Mouse (Mus musculus) heart, embryonic 11.5 days (tissue): ENCODE data around the gene Prr18. TPM values are rescaled to one million over a fixed set of nuclear protein-coding genes. Genes with fewer than 3 reads are reported as not detected.
A peak's percentile ranks its signal among the peaks of the same experiment; 100 is the strongest.

Experiments used
- ATAC-seq: fragments of 200-750 bp; cut with Nextera tagmentation; replicated peaks from 2 replicates; pipeline ENCODE4 v1.8.0; 2017; ENCODE audit warnings: moderate library complexity; ENCODE audit not compliant: insufficient number of reproducible peaks, low FRiP score, low TSS enrichment
- H3K27ac ChIP-seq: fragments of 300-500 bp; sonication (generic); 2 replicates; pipeline ENCODE4 v1.5.1; 2014; ENCODE audit warnings: mild to moderate bottlenecking, low read depth, low read length
- H3K27me3 ChIP-seq: fragments of 300-500 bp; sonication (generic); 2 replicates; pipeline ENCODE4 v1.6.1; 2014; ENCODE audit warnings: mild to moderate bottlenecking, low read length, mixed read lengths; ENCODE audit not compliant: control insufficient read depth, insufficient read depth
- H3K36me3 ChIP-seq: fragments of 300-500 bp; sonication (generic); 2 replicates; pipeline ENCODE4 v1.6.1; 2014; ENCODE audit warnings: mild to moderate bottlenecking, low read length, moderate library complexity, mixed read lengths; ENCODE audit not compliant: control insufficient read depth, insufficient read depth
- H3K4me1 ChIP-seq: fragments of 300-500 bp; sonication (generic); 2 replicates; pipeline ENCODE4 v1.6.1; 2014; ENCODE audit warnings: low read length; ENCODE audit not compliant: control insufficient read depth, insufficient read depth
- H3K4me2 ChIP-seq: fragments of 300-500 bp; sonication (generic); 2 replicates; pipeline ENCODE4 v1.6.1; 2014; ENCODE audit warnings: mild to moderate bottlenecking, moderate library complexity
- H3K4me3 ChIP-seq: fragments of 300-500 bp; sonication (generic); 2 replicates; pipeline ENCODE4 v1.5.1; 2014; ENCODE audit warnings: low read depth, low read length
- H3K9ac ChIP-seq: fragments of 300-500 bp; sonication (generic); 2 replicates; pipeline ENCODE4 v1.6.1; 2014; ENCODE audit warnings: mild to moderate bottlenecking, low read depth, low read length, moderate library complexity
- H3K9me3 ChIP-seq: fragments of 300-500 bp; sonication (generic); replicated peaks from 2 replicates; pipeline ENCODE4 v1.6.1; 2016; ENCODE audit warnings: low read length; ENCODE audit not compliant: control insufficient read depth
- WGBS: fragments of 180-500 bp; shearing (Covaris S2); extraction: QIAGEN DNeasy Blood & Tissue Kit; methylation state at CpG from one replicate; pipeline ENCODE4 v1.1.7; 2014; ENCODE audit not compliant: insufficient replicate concordance; 5-methylcytosine and 5-hydroxymethylcytosine counted together
- polyA plus RNA-seq: library from polyadenylated mRNA; unstranded; fragments of >200 nt; fragmentation: Nextera tagmentation; extraction: Ambion mirVana; gene quantifications from 2 replicates; pipeline ENCODE4 v1.2.1, GENCODE M21; 2014

Prr18 gene
- polyA plus RNA-seq, 1 experiment from 2014 or later: 0.39 TPM

DNA sequence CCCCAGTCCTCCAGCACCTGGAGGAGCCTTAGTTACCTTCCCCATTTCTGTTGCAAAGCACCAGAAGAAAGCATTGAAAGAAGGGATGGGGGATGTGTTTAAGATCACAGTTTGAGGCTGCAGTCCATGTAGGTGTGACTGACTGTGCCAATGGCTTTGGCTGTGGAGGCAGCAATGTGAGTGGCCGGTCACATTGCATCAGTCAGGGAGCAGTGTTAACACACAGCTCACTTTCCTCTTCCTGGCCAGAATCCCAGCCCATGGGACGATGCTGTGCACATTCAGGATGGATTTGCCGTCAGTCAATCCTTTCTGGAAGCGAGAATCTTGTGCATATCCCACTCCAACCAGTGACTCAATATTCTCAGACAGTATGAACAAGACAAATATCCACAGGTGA, 11.7 kb downstream of the Prr18 start:
- WGBS: 79% methylated on average over 4 of the region's 4 CpGs
- Histone ChIP-seq H3K36me3 (no peaks in the 10 kb centered on the region), H3K9ac (no peak overlapping the region), H3K4me2 (no peak overlapping the region), H3K27me3 (peaks cover 3% of the 10 kb centered on the region; the same call in 1 of the 2 replicates), H3K27ac (no peak overlapping the region), H3K4me3 (no peak overlapping the region), H3K9me3 (no peaks in the 10 kb centered on the region), H3K4me1 (no peaks in the 10 kb centered on the region)
- ATAC-seq: no peak

DNA sequence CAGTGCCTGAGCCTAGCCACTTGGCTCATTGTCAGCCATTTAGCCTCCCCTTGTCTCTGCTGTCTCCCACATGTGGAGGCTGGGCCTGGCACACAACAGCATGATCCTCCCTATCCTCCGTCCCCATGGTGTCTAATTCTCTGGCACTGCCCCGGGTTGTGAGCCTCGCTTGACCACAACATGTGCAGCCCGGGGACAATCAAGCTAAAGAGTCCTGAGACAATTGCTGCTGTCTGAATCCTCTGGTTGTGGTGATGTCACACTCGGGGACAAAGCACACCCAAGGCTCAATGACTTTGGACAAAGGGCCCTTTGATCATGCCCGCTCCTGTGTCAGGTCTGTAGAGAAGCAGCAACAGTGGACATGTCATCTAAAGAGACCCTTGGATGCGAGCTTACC, 13.8 kb downstream of the Prr18 start:
- no peaks in the 10 kb centered on the region; the same call in 1 of the 2 replicates for H3K9me3 ChIP-seq
- no peak overlapping the region for H3K4me2 ChIP-seq
- WGBS: 77% methylated on average over 7 of the region's 7 CpGs
- no peak overlapping the region for H3K9ac ChIP-seq
- ATAC-seq: no peak
- no peaks in the 10 kb centered on the region for H3K36me3 ChIP-seq
- no peaks in the 10 kb centered on the region for H3K4me1 ChIP-seq
- H3K27ac ChIP-seq: no peak overlapping the region
- no peaks in the 10 kb centered on the region for H3K27me3 ChIP-seq
- H3K4me3 ChIP-seq: no peak overlapping the region

DNA sequence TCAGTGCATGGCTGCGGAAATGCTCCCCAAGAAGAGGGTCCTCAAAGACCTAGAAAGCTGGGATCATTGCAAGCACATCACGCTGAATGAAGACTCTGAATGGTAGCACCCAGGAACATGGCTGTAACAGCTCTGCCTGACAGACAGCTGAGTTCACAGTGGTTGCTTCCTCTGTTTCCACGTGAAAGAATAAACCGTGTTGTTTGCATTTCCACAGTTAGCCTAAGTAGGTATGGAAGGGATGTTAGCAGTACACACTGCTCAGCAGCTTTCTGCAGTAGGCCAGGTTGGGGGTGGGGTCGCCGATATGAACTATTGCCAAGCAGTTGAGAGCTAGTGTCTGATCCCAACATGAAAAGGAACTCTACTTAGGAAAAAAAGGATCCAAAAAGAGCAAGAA, 18.4 kb downstream of the Prr18 start, which contains the start of gene T2:
Gene T2, plus strand, starts transcription at position 301 of the 400 bp plus-strand sequence.
- H3K4me3 ChIP-seq: no peak within 1 kb of the TSS
- no peaks in the 10 kb centered on the region for H3K27me3 ChIP-seq
- H3K4me2 ChIP-seq: no peak within 1 kb of the TSS
- no peak within 1 kb of the TSS for H3K27ac ChIP-seq
- no peaks in the 10 kb centered on the region for H3K36me3 ChIP-seq
- 78% methylated on average over 6 of the region's 6 CpGs for WGBS
- ATAC-seq: no peak
- no peaks in the 10 kb centered on the region for H3K4me1 ChIP-seq
- no peaks in the 10 kb centered on the region; the same call in 1 of the 2 replicates for H3K9me3 ChIP-seq
- H3K9ac ChIP-seq: no peak within 1 kb of the TSS

DNA sequence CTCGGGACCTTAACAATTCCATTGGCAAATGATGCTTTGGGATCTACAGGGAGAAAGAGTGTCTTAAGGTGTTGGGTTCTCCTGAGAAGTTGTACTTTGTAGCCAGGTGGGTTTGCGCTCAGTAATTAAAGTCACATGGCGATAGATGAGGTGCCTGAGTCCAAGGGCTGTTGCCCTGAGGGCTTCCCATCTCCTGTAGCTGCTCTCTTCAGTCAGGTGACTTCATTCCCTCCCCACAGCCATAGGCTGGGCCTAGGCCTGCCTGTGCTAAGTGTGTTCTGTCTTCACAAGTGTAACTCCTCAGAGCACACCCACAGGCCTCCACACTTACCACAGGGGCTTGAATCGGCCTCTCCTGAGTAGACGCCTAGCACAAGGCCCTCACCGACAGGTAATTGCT, 20.2 kb downstream of the Prr18 start:
- H3K36me3 ChIP-seq: no peaks in the 10 kb centered on the region
- no peak for ATAC-seq
- H3K9ac ChIP-seq: no peak overlapping the region
- 88% methylated on average over 6 of the region's 6 CpGs for WGBS
- H3K4me3 ChIP-seq: no peak overlapping the region
- no peaks in the 10 kb centered on the region; the same call in 1 of the 2 replicates for H3K9me3 ChIP-seq
- H3K4me1 ChIP-seq: no peaks in the 10 kb centered on the region
- H3K27ac ChIP-seq: no peak overlapping the region
- 0 out of 2 replicates have a peak, but pooled peaks cover 2% of the 10 kb centered on the region for H3K27me3 ChIP-seq
- no peak overlapping the region for H3K4me2 ChIP-seq

DNA sequence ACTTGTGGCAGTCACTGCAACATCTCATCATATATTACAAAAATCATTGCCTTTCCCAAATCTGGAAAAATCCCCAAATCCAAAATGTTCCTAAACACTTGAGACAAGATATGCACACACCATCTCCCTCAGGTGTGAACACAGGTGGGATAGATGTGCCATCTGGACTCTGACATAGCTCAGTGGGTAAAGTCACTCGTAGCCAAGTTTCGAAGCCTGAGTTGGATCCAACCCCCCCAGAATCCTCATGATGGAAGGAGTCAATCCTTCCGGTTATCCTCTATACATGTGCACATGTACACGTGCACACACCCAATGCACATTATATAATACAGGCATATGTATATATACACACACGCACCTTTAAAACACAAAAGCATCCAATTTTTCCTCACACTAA, 23.6 kb downstream of the Prr18 start:
- Histone ChIP-seq H3K9me3 (no peaks in the 10 kb centered on the region), H3K4me1 (no peaks in the 10 kb centered on the region), H3K27ac (no peak overlapping the region), H3K4me3 (no peak overlapping the region), H3K9ac (no peak overlapping the region), H3K4me2 (no peak overlapping the region), H3K27me3 (peaks cover 2% of the 10 kb centered on the region; the same call in 1 of the 2 replicates), H3K36me3 (no peaks in the 10 kb centered on the region)
- 86% methylated on average over 5 of the region's 5 CpGs for WGBS
- ATAC-seq: no peak

DNA sequence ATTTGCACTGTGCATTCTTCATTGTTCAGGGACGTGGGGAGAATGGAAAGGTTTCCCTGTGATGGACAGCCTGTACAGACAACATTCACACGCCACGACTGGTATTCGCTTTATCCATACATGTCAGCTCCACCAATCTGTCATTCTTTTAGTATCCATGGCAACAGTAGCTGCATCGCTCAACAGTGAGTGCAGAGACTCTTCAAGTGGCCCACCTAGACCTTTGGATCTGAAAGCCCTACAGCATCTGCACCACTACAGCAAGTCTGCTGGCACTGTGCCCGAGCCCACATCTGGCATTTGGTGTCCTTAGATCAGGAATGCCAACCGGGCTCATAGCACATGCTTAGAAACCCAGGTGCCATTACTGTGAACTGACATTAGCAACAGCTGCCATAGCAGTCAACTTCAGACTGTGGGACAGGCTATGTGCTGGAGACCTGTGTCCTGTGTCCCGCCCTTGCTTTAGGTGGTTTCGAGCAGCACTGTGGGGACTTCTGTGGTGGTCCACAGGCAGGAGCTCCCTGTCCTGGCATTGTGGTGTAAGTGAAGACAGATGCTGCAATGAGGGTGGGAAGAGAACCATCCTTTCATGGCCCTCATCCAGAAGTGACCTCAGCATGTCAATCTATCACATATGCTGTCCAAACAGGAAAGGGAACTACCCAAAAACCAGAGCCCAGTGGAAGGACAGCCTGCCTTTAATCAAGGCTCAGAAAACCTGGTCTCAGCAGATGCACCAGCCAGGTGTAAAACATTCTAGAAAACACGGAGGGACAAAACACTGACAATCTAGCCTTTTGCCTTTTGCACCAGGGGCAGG, 24.2 kb downstream of the Prr18 start:
- no peaks in the 10 kb centered on the region for H3K4me1 ChIP-seq
- no peaks in the 10 kb centered on the region for H3K9me3 ChIP-seq
- peaks cover 2% of the 10 kb centered on the region; the same call in 1 of the 2 replicates for H3K27me3 ChIP-seq
- no peaks in the 10 kb centered on the region for H3K36me3 ChIP-seq
- no peak for ATAC-seq
- H3K27ac ChIP-seq: no peak overlapping the region
- WGBS: 81% methylated on average over 10 of the region's 10 CpGs
- H3K4me2 ChIP-seq: no peak overlapping the region
- H3K4me3 ChIP-seq: no peak overlapping the region
- no peak overlapping the region for H3K9ac ChIP-seq

DNA sequence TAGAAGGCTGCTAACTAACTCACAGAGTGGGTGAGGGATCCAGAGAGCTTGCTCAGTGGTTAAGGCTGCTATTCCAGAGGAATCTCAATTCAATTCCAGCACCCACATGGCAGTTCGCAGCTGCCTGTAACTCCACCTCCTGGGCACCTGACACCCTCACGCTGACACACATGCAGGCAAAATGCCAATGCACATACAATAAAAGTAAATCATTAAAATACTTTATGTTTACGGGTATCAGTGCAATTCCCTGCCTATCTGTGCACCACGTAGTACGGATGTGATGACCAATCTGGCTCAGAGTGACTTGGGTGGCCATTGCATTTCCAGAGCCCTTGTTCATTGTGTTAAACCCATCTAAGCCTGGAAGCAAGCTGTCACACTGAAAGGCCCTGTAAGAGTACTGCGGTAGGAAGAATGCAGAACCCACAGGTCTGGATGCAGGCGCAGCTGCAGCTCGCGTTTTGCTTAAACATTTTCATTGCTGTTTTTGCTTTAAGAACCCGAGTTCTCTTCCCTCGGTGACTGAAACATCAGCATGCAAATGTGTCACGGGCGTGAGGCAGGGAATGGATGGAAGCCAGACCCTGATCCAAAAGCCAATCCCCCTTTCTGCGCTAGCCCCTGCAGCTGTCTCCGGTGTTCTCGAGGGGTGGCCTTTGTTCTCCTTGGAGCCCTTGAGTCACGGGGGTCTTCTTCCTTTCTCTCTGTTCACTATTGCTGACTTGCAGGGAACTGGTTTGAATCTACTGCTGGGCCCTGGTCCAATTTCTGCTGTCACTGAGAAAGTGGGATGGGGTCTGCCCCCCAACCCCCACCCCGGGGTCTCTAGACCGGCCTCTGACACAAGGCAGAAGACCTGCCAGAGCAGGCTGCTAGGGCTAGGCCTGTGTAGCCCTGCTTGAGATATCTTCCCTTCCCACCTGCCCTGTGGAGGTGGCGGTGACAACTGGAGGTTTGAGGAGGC, 30.5 kb downstream of the Prr18 start:
- Histone ChIP-seq H3K9ac (no peak overlapping the region), H3K9me3 (no peaks in the 10 kb centered on the region), H3K36me3 (no peaks in the 10 kb centered on the region), H3K4me2 (peak overlapping the region; percentile 3; the same call in 1 of the 2 replicates), H3K27me3 (peaks cover 4% of the 10 kb centered on the region), H3K27ac (no peak overlapping the region), H3K4me1 (peaks cover 12% of the 10 kb centered on the region; the same call in 1 of the 2 replicates), H3K4me3 (no peak overlapping the region)
- no peak for ATAC-seq
- WGBS: 24% methylated on average over 20 of the region's 20 CpGs

DNA sequence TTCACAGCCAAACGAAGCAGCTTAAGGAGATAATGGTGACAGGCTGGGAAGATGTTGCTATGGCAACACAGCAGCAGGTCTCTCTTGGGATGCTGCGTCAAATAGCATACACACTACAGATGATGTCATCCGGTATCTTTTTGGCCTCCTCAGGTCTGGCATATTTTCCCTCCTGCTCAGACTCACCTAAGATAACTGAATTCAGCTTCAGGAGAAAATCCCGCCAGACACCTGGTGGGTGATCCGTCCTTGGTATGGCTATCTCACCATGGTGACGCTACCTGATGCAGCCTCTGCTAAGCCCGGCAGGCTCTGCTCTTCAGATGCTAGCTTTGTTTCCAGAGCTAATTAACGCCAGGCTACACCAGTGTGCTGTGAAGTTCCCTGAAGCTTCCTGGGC, 31.3 kb downstream of the Prr18 start:
- Histone ChIP-seq H3K9me3 (no peaks in the 10 kb centered on the region), H3K27ac (no peak overlapping the region), H3K4me3 (no peak overlapping the region), H3K4me1 (peaks cover 12% of the 10 kb centered on the region; the same call in 1 of the 2 replicates), H3K9ac (no peak overlapping the region), H3K4me2 (no peak overlapping the region), H3K36me3 (no peaks in the 10 kb centered on the region), H3K27me3 (peaks cover 4% of the 10 kb centered on the region)
- 19% methylated on average over 8 of the region's 8 CpGs for WGBS
- no peak for ATAC-seq
